34 mouse cellular contexts compared by ENCODE assay signal in genomic region chr14:121231232-121231631, GRCm38 (mm10).
"Had no signal": no experiment of that assay in that cellular context is flagged by ENCODE, and none has a peak within 500 bp of the region (broad histone marks: within the 10 kb centered on the region; RNA-seq: fewer than 3 reads in every experiment).

No protein-coding gene starts in this region.

- H3K27ac ChIP-seq: heart, embryonic 13.5 days; heart, embryonic 15.5 days; hindbrain, embryonic 10.5 days; hindbrain, embryonic 12.5 days; hindbrain, embryonic 13.5 days; hindbrain, embryonic 14.5 days; hindbrain, embryonic 15.5 days; hindbrain, postnatal 0 days; intestine, embryonic 15.5 days; kidney, embryonic 15.5 days; kidney, postnatal 0 days; layer of hippocampus, adult 2 months; left cerebral cortex, adult 2 months had no signal

- H3K4me2 ChIP-seq: heart, embryonic 12.5 days; heart, embryonic 13.5 days; heart, embryonic 15.5 days; hindbrain, embryonic 12.5 days; hindbrain, embryonic 13.5 days; hindbrain, embryonic 14.5 days; hindbrain, embryonic 15.5 days; intestine, embryonic 15.5 days; kidney, embryonic 15.5 days had no signal

- H3K9ac ChIP-seq: heart, embryonic 12.5 days; heart, embryonic 13.5 days; heart, embryonic 15.5 days; hindbrain, embryonic 12.5 days; hindbrain, embryonic 13.5 days; hindbrain, embryonic 14.5 days; hindbrain, embryonic 15.5 days; intestine, embryonic 15.5 days; kidney, embryonic 15.5 days had no signal

- H3K27me3 ChIP-seq: heart, embryonic 12.5 days; heart, embryonic 13.5 days; heart, embryonic 15.5 days; hindbrain, embryonic 12.5 days; hindbrain, embryonic 13.5 days; hindbrain, embryonic 15.5 days; intestine, embryonic 15.5 days; kidney, embryonic 15.5 days had no signal

- ATAC-seq: hindbrain, embryonic 16.5 days; hindbrain, postnatal 0 days; inflammation-experienced regulatory T-cells, adult 6 months; intestine, embryonic 15.5 days; intestine, embryonic 16.5 days; intestine, postnatal 0 days had no signal

- H3K9me3 ChIP-seq: heart, embryonic 12.5 days; heart, embryonic 13.5 days; heart, embryonic 15.5 days; hindbrain, embryonic 10.5 days; hindbrain, embryonic 12.5 days; hindbrain, embryonic 13.5 days; hindbrain, embryonic 15.5 days; intestine, embryonic 15.5 days; kidney, embryonic 15.5 days had no signal

- DNase-seq: heart, postnatal 10 days; heart, postnatal 14 days; heart, postnatal 36 days; heart, postnatal 4 days; kidney, adult 11 months; kidney, adult 18-20 months; kidney, adult 2 months; kidney, adult 8-10 months; kidney, adult 9 months; kidney, postnatal 10 days; kidney, postnatal 14 days; kidney, postnatal 25 days; kidney, postnatal 36 days; kidney, postnatal 4 days; layer of hippocampus, adult 9-11 months; layer of hippocampus, postnatal 36 days had no signal

- H3K4me3 ChIP-seq: heart, embryonic 12.5 days; heart, embryonic 13.5 days; heart, embryonic 15.5 days; hindbrain, embryonic 10.5 days; hindbrain, embryonic 12.5 days; hindbrain, embryonic 13.5 days; hindbrain, embryonic 15.5 days; intestine, embryonic 15.5 days; kidney, embryonic 15.5 days; layer of hippocampus, adult 2 months; left cerebral cortex, adult 2 months had no signal

- H3K4me1 ChIP-seq: hindbrain, embryonic 13.5 days; hindbrain, embryonic 15.5 days; intestine, embryonic 15.5 days had no signal
